Mouse (Mus musculus) embryonic facial prominence, embryonic 15.5 days (tissue): ENCODE measurements around the gene Efl1. TPM values are rescaled to one million over a fixed set of nuclear protein-coding genes. Genes with fewer than 3 reads are reported as not detected.

Experiments used
- ATAC-seq: fragments of 200-750 bp; cut with Nextera tagmentation; 2 replicates; pipeline ENCODE4 v1.8.0; 2017; ENCODE audit warnings: low read depth, moderate TSS enrichment; ENCODE audit not compliant: insufficient number of reproducible peaks, low FRiP score, low TSS enrichment
- H3K27ac ChIP-seq: fragments of 300-500 bp; sonication (generic); replicated peaks from 2 replicates; pipeline ENCODE4 v1.5.1; 2015; ENCODE audit warnings: mild to moderate bottlenecking, inconsistent platforms
- H3K27me3 ChIP-seq: fragments of 300-500 bp; sonication (generic); 2 replicates; pipeline ENCODE4 v1.6.1; 2015; ENCODE audit warnings: inconsistent platforms
- H3K36me3 ChIP-seq: fragments of 300-500 bp; sonication (generic); 2 replicates; pipeline ENCODE4 v1.6.1; 2015; ENCODE audit warnings: mild to moderate bottlenecking, inconsistent platforms
- H3K4me1 ChIP-seq: fragments of 300-500 bp; sonication (generic); 2 replicates; pipeline ENCODE4 v1.6.1; 2015; ENCODE audit warnings: inconsistent platforms
- H3K4me2 ChIP-seq: fragments of 300-500 bp; sonication (generic); replicated peaks from 2 replicates; pipeline ENCODE4 v1.6.1; 2015; ENCODE audit warnings: mild to moderate bottlenecking, inconsistent platforms
- H3K4me3 ChIP-seq: fragments of 300-500 bp; sonication (generic); replicated peaks from 2 replicates; pipeline ENCODE4 v1.5.1; 2015; ENCODE audit warnings: mild to moderate bottlenecking, inconsistent platforms
- H3K9ac ChIP-seq: fragments of 300-500 bp; sonication (generic); 2 replicates; pipeline ENCODE4 v1.6.1; 2015; ENCODE audit warnings: inconsistent platforms
- H3K9me3 ChIP-seq: fragments of 300-500 bp; sonication (generic); replicated peaks from 2 replicates; pipeline ENCODE4 v1.6.1; 2016; ENCODE audit warnings: inconsistent platforms
- WGBS: fragments of 180-500 bp; shearing (Covaris S2); methylation state at CpG from one replicate; pipeline ENCODE4 v1.1.7; 2015; 5-methylcytosine and 5-hydroxymethylcytosine counted together
- polyA plus RNA-seq: library from polyadenylated mRNA; unstranded; fragments of >200 nt; fragmentation: Nextera tagmentation; extraction: Ambion mirVana; gene quantifications from 2 replicates; pipeline ENCODE4 v1.2.1, GENCODE M21; 2015

The Efl1 gene
- polyA plus RNA-seq, 1 experiment from 2014 or later: 22.5 TPM

DNA sequence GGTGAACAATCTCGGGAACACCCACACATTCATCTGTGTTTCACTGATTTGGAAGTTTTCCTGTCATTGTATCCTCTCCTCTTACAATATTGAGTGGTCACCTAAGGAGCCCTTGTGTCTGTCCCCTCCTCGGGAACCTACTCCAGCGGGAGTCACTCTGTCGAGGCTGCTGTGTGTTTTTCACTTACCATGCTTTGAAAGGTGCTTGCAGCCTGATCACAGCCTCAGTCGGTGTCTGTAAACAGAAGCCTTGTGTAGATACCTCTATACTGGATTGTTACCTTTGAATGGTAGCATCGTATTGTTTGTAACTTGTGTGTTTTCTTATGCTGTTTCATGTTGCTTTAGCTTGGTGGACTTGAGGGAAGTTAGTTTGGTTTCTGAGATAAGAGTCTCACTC lies 85.6 kb downstream of the Efl1 start:
- Histone ChIP-seq H3K9me3 (no peaks in the 10 kb centered on the region), H3K9ac (no peak overlapping the region), H3K4me3 (no peak overlapping the region), H3K4me1 (no peaks in the 10 kb centered on the region), H3K36me3 (0 out of 2 replicates have a peak, but pooled peaks cover 3% of the 10 kb centered on the region), H3K27ac (no peak overlapping the region), H3K4me2 (no peak overlapping the region), H3K27me3 (no peaks in the 10 kb centered on the region)
- no peak for ATAC-seq
- WGBS: 81% methylated on average over 6 of the region's 6 CpGs

DNA sequence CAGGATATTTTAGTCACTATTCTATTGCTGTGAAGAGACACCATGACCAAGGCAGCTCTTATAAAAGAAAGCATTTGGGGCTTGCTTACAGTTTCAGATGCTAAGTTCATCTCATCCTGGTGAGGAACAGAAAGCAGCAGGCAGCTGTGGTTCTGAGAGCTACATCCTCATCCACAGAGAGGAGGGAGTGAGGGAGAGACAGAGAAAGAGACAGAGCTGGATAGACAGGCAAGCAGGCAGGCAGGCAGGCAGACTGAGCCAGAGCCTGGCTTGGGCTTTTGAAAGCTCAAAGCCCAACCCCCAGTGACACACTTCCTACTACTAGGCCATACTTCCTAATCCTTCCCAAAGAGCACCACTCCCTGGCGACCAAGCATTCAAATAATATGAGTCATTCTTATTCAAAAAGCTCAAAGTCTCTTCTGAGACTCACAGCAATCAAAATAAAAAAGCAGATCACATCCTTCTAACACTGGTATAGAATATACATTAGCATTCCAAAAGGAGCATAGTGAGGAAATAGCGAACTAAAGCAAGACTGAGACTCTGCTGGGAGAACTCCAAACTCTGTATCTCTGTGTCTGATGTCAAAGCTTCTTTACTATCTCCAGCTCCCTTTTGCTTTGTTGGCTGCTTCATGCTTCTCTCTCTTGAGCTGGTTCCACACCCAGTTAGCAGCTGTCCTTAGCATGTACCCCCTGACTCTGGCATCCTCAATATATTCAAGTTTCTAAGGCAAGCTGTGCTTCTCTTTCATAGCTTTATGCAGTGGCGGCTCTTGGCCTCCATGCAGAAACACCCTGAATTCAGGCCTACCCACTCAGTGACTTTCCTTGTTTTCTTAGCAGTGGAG lies 86.6 kb downstream of the Efl1 start:
- 85% methylated on average over 3 of the region's 3 CpGs for WGBS
- H3K36me3 ChIP-seq: 0 out of 2 replicates have a peak, but pooled peaks cover 3% of the 10 kb centered on the region
- H3K4me3 ChIP-seq: no peak overlapping the region
- no peak for ATAC-seq
- H3K27me3 ChIP-seq: no peaks in the 10 kb centered on the region
- no peak overlapping the region for H3K27ac ChIP-seq
- H3K4me1 ChIP-seq: no peaks in the 10 kb centered on the region
- no peak overlapping the region for H3K9ac ChIP-seq
- H3K9me3 ChIP-seq: no peaks in the 10 kb centered on the region
- no peak overlapping the region for H3K4me2 ChIP-seq

DNA sequence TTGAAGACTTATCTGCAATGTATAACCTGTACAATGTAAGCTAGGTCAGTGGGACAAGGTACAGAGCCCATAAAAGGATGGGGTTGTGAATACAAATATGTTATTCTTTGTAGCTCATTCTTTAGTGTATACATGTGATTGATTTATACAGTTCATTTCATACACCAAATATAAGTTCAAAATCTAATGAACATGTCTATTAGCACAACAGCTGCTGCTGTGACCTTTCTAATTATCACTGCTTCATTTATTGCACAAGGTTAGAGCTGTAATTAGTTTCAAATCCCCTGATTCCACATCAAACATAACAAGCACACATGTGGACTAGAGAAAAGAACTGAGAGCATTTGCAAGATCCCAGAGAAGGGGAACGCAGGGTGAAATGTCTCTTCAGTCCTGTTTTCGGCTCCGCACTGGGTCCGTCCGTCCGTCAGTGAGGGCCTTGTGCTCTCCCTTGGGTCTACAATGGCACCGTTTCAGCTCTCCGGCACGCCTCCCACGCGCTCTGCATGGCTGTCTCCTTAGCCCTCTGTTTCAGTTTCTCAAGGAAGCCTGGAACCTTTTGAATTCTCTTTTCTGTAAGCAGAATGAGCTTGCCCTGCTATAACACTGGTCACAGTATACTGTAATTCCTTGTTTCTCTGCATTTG lies 94.8 kb downstream of the Efl1 start:
- WGBS: 46% methylated on average over 11 of the region's 11 CpGs
- Histone ChIP-seq H3K9me3 (no peaks in the 10 kb centered on the region), H3K9ac (no peak overlapping the region), H3K27me3 (no peaks in the 10 kb centered on the region), H3K4me3 (no peak overlapping the region), H3K36me3 (no peaks in the 10 kb centered on the region), H3K4me1 (peaks cover 5% of the 10 kb centered on the region; the same call in 1 of the 2 replicates), H3K27ac (peak overlapping the region; percentile 35; the same call in 1 of the 2 replicates), H3K4me2 (no peak overlapping the region)
- no peak; the same call in 1 of the 2 replicates for ATAC-seq

DNA sequence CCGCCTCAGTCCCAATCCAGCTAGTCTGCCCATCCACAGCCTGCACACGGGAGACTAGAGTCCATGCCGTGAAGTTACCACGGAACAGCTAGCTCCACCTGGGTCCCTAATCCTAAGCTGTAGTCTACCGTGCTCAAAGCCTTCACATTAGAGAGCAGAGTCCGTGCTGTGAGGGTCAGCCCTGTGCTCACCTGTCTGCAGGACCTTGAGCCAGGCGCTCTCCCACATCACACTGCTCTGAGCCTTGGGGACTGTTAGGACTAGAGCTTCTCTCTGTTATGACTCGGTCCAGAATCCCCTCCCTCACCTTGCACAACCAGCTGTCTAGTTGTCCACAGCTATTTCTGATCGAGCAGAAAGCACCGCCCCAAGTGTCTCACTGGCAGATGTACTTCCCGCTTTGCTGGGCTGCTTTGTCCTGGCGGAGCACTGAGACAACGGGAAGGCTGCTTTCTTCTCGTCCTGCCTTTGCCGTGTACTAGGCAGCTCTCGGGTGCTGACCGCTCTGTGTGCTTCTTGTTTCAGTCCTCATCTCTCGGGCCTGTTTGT lies 95.8 kb downstream of the Efl1 start:
- no peaks in the 10 kb centered on the region for H3K36me3 ChIP-seq
- H3K9ac ChIP-seq: no peak overlapping the region
- no peaks in the 10 kb centered on the region for H3K9me3 ChIP-seq
- no peaks in the 10 kb centered on the region for H3K27me3 ChIP-seq
- H3K27ac ChIP-seq: no peak overlapping the region
- H3K4me1 ChIP-seq: peaks cover 5% of the 10 kb centered on the region; the same call in 1 of the 2 replicates
- no peak overlapping the region for H3K4me3 ChIP-seq
- no peak overlapping the region for H3K4me2 ChIP-seq
- no peak for ATAC-seq
- 73% methylated on average over 18 of the region's 18 CpGs for WGBS

DNA sequence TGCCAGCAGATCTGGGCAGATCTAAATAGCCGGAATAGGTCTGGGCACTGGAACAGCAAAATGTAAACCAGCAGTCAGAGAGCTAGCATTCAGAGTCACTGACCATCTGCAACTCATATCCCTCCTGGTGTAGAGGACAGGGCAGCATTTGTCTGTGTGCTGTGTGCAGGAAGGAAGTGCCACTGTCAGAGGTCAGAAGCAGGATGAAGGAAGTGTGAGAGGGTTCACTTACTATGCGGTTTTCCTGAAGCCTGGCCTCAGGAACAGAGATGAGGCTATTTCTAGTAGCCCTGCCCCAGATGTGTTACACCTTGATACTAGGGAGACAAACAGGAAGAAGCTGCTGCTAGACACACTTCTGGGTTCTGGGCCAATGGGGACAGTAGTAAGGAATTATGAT lies 100.4 kb downstream of the Efl1 start:
- ATAC-seq: no peak
- Histone ChIP-seq H3K4me3 (no peak overlapping the region), H3K9me3 (no peaks in the 10 kb centered on the region), H3K36me3 (0 out of 2 replicates have a peak, but pooled peaks cover 3% of the 10 kb centered on the region), H3K4me2 (no peak overlapping the region), H3K4me1 (peaks cover 11% of the 10 kb centered on the region), H3K27ac (peak overlapping the region; percentile 45; the same call in 1 of the 2 replicates), H3K9ac (no peak overlapping the region), H3K27me3 (no peaks in the 10 kb centered on the region)
- 50% methylated on average over 2 of the region's 2 CpGs for WGBS

DNA sequence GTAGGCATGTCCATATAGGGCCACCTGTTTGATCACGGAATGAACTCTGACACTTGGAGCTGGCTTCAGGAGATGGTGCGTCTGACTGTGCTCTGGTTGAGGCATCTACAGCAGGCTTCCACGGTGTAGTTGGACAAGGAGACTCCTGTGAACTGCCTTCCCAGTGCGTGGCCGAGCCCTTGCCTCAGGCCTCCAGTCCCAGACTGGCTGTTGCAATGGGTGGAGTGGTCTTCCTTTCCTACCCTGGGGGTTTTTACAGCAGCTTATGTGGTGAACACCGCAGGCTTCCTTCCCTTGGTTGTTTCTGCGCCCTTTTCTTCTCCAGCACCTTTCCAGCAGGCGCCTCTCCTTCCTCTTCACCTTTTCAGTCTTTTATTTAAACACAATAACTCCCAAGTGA lies 100.8 kb downstream of the Efl1 start:
- no peak overlapping the region for H3K4me3 ChIP-seq
- no peak for ATAC-seq
- H3K9ac ChIP-seq: no peak overlapping the region
- peak overlapping the region; percentile 45 for H3K27ac ChIP-seq
- no peak overlapping the region for H3K4me2 ChIP-seq
- peaks cover 11% of the 10 kb centered on the region for H3K4me1 ChIP-seq
- no peaks in the 10 kb centered on the region for H3K27me3 ChIP-seq
- 62% methylated on average over 8 of the region's 8 CpGs for WGBS
- H3K9me3 ChIP-seq: no peaks in the 10 kb centered on the region
- H3K36me3 ChIP-seq: 0 out of 2 replicates have a peak, but pooled peaks cover 3% of the 10 kb centered on the region

DNA sequence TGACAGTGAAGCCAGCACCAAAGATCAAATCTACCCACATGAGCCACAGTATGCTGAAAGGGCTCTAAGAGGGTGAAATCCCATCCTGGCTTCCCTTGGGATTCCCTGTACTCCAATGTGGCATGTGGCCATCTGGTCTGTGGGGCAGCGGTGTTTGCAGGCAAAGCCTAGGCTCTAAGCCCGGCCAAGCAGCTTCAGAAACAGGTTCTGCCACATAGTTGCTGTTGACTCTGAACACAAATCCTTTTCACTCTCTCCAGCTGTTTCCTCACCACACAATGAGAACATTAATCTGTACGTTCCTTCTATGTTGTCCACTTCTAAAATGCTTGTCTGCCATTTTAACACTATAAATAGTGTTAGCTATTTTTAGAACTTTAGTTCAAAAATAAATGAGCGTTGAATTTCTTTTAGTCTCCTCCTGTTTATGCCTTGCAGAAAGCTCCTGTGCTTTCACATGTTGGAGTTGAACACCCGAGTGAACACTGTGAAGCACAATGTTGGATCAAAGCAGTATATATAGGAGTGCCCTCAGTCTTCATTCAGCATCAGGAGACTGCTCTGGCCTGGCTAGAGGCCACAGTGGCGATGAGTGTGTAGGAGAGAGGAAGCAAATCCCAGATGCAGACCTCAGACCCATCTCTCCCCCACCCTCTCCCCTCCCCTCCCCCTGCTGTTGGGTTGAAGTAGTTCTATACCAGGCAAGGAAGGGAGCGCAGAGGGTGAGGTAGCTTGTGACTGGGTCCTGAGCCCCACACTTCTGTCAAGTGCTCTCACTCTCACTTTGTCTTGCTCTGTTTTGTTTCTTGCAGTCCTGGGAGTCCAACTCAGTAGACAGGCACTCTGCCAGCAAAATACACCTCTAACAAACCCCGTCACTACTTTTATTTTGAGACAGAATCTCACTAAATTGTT lies 104.0 kb downstream of the Efl1 start:
- Histone ChIP-seq H3K27me3 (no peaks in the 10 kb centered on the region), H3K4me3 (no peak overlapping the region), H3K27ac (peak overlapping the region; percentile 75), H3K9ac (no peak overlapping the region), H3K9me3 (no peaks in the 10 kb centered on the region), H3K4me1 (peaks cover 11% of the 10 kb centered on the region), H3K36me3 (peaks cover 10% of the 10 kb centered on the region; the same call in 1 of the 2 replicates), H3K4me2 (0 out of 2 replicates have a peak overlapping the region, but pooled peaks have one; percentile 3)
- peak; percentile 71 for ATAC-seq
- 47% methylated on average over 8 of the region's 8 CpGs for WGBS

DNA sequence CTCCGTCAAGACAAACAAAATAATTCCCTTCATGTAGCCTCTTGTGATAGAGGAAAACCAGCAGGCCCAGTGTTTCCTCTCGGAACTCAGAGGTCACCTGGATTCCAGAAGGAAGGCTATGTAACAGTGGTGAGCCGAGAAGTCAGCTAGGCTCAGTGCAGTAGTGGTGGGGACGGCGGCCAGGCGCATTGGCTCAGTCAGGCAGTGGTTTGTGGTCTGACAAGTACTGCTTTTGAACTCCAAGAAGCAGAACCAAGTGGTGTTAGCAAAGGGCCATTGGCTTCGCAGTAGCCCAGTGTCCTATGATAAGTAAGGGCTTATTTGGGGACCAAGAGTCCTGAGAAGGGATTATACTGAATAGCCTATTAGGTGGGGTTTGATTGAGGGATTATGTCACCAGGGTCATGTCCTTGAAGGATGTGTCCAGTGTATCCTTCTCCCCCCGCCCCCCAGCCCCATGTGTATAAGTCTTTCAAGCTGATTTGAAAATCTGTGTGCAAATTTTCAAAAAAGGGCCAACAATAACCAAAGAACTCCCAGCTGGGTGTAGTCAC lies 107.3 kb downstream of the Efl1 start:
- Histone ChIP-seq H3K27me3 (no peaks in the 10 kb centered on the region), H3K9me3 (no peaks in the 10 kb centered on the region), H3K4me2 (no peak overlapping the region), H3K4me1 (peaks cover 11% of the 10 kb centered on the region), H3K27ac (no peak overlapping the region), H3K9ac (no peak overlapping the region), H3K36me3 (peaks cover 10% of the 10 kb centered on the region; the same call in 1 of the 2 replicates), H3K4me3 (no peak overlapping the region)
- ATAC-seq: 0 out of 2 replicates have a peak, but pooled peaks have one; percentile 41
- 80% methylated on average over 8 of the region's 8 CpGs for WGBS

DNA sequence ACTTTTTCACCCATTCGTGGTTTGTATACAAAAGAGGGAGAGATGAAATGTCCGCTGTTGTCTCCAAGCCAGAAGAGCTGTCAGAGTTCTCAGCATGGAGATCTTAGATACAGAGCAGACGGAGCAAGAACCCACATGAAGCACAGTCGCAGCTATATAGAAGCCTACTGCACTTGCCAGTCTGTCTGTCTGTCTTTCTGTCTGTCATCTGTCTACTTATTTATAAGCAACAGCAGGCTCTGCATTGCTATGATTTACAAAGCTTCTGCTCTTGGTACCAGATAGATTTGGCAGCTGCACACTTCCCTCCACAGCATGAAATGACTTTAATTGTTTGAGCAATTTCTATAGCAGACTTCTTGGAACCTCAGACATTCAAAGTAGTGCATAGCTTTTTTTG lies 110.1 kb downstream of the Efl1 start:
- H3K27ac ChIP-seq: no peak overlapping the region
- no peak for ATAC-seq
- no peak overlapping the region for H3K4me3 ChIP-seq
- H3K27me3 ChIP-seq: no peaks in the 10 kb centered on the region
- no peak overlapping the region for H3K9ac ChIP-seq
- H3K4me1 ChIP-seq: no peaks in the 10 kb centered on the region
- 83% methylated on average over 4 of the region's 4 CpGs for WGBS
- no peak overlapping the region for H3K4me2 ChIP-seq
- no peaks in the 10 kb centered on the region for H3K9me3 ChIP-seq
- H3K36me3 ChIP-seq: peaks cover 15% of the 10 kb centered on the region

DNA sequence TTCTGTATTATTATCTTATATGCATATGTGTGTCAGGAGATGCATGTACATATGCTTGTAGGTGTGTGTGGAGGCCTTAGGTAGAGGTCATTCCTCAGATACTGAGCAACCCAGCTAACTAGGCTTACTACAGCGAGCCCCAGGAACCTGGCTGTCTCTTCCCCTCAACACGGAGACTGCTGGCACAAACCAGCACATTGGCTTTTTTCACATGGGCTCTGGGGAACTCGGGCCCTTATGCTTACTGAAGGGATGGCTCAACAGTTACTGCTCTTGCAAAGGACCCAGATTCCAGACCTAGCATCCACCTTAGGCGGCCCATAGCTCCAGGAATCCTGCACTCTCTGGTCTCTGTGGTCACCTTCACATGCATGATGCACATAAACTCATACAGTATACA lies 110.7 kb downstream of the Efl1 start:
- WGBS: 89% methylated on average over 4 of the region's 4 CpGs
- peaks cover 15% of the 10 kb centered on the region for H3K36me3 ChIP-seq
- no peaks in the 10 kb centered on the region for H3K27me3 ChIP-seq
- H3K4me3 ChIP-seq: no peak overlapping the region
- H3K27ac ChIP-seq: no peak overlapping the region
- no peak overlapping the region for H3K4me2 ChIP-seq
- H3K9ac ChIP-seq: no peak overlapping the region
- ATAC-seq: no peak
- no peaks in the 10 kb centered on the region for H3K9me3 ChIP-seq
- H3K4me1 ChIP-seq: no peaks in the 10 kb centered on the region
